ENCODE assay signal across 13 mouse cellular contexts in genomic region chr3:27617733-27618132, GRCm38 (mm10).
DNase-seq lines count a peak whose midpoint lies in the region; ATAC-seq and TF ChIP-seq lines count a peak whose summit lies in the region.
"Had no signal": no experiment of that assay in that cellular context is flagged by ENCODE, and none has a peak within 500 bp of the region (broad histone marks: within the 10 kb centered on the region; RNA-seq: fewer than 3 reads in every experiment).

No protein-coding gene starts in this region.

- peak overlapping the region; percentile 37; the same call in 1 of the 2 replicates for H3K27ac ChIP-seq in liver, adult 2 months (replicated peaks; ENCODE audit: insufficient read depth, low read depth, low read length)
- peak overlapping the region; percentile 25; the same call in 1 of the 2 replicates for H3K27ac ChIP-seq in liver, embryonic 11.5 days (ENCODE audit: low read depth, low read length)
- no peak overlapping the region for H3K27ac ChIP-seq in cerebellum, adult 2 months (ENCODE audit: insufficient read depth, low read length)

- WGBS in liver, adult 2 months, result 74% methylated on average over 9 of the region's 9 CpGs
- 54% methylated on average over 9 of the region's 9 CpGs for WGBS in liver, embryonic 11.5 days
- 93% methylated on average over 9 of the region's 9 CpGs for WGBS in cerebellum, adult 2 months

- no peaks in the 10 kb centered on the region for H3K27me3 ChIP-seq in liver, adult 2 months (ENCODE audit: control insufficient read depth, insufficient read depth, low read length)
- H3K27me3 ChIP-seq in liver, embryonic 11.5 days (replicated peaks; ENCODE audit: control insufficient read depth, insufficient read depth, low read length), result no peaks in the 10 kb centered on the region
- no peaks in the 10 kb centered on the region for H3K27me3 ChIP-seq in cerebellum, adult 2 months (ENCODE audit: control insufficient read depth, insufficient read depth, low read length)

- no peak overlapping the region for H3K9ac ChIP-seq in liver, adult 2 months (ENCODE audit: low read depth, low read length)
- no peak overlapping the region for H3K9ac ChIP-seq in liver, embryonic 11.5 days (ENCODE audit: low read depth, low read length)

- H3K4me3 ChIP-seq in liver, adult 2 months (ENCODE audit: insufficient read depth, low read depth, low read length), result no peak overlapping the region
- H3K4me3 ChIP-seq in liver, embryonic 11.5 days (ENCODE audit: low read depth, low read length), result no peak overlapping the region
- no peak overlapping the region for H3K4me3 ChIP-seq in cerebellum, adult 2 months (replicated peaks; ENCODE audit: insufficient read depth, low read depth, low read length)

- no peak for TF ChIP-seq POLR2A in liver, adult 2 months (IDR thresholded peaks at IDR 0.05; ENCODE audit: extremely low read depth, insufficient read depth, low read length)
- TF ChIP-seq POLR2A in cerebellum, adult 2 months (IDR thresholded peaks at IDR 0.05; ENCODE audit: borderline replicate concordance, insufficient read depth, low read length), result no peak

- DNase-seq in cerebellum, adult 9-11 months, result peak; percentile 14
- no peak for DNase-seq in cerebellum, postnatal 36 days
- DNase-seq in liver, adult 2 months (ENCODE audit: extremely low read depth, low read depth, low spot score), result no peak
- DNase-seq in liver, result no peak
- no peak for DNase-seq in liver, embryonic 11.5 days (ENCODE audit: low spot score)
- DNase-seq in cerebellum, adult 2 months, result no peak
- DNase-seq in c-Kit-positive CD71-positive TER-119-positive erythroid progenitor cells, embryonic 14.5 days (ENCODE audit: low spot score), result no peak
- DNase-seq: kidney, adult 11 months; layer of hippocampus, postnatal 36 days; right cerebral cortex, postnatal 14 days; thymus, postnatal 14 days had no signal

- no peak for ATAC-seq in liver, embryonic 11.5 days (replicated peaks; ENCODE audit: low FRiP score)
- peak; percentile 77 for ATAC-seq in neutrophil, adult 5-6 weeks (ENCODE audit: extremely low read depth, insufficient number of reproducible peaks, low FRiP score, poor library complexity, severe bottlenecking)
- ATAC-seq: forebrain, embryonic 16.5 days had no signal

- no peak for TF ChIP-seq CTCF in liver, adult 2 months (IDR thresholded peaks at IDR 0.05; ENCODE audit: low read depth, low read length)
- TF ChIP-seq CTCF in cerebellum, adult 2 months (IDR thresholded peaks at IDR 0.05; ENCODE audit: borderline replicate concordance, insufficient read depth, low read depth, low read length), result no peak

- H3K36me3 ChIP-seq in liver, adult 2 months (ENCODE audit: control insufficient read depth, insufficient read depth, low read length), result no peaks in the 10 kb centered on the region
- H3K36me3 ChIP-seq in liver, embryonic 11.5 days (ENCODE audit: control insufficient read depth, insufficient read depth, low read length), result no peaks in the 10 kb centered on the region

- no peaks in the 10 kb centered on the region for H3K9me3 ChIP-seq in liver, embryonic 11.5 days (ENCODE audit: control insufficient read depth, low read length)

- H3K79me2 ChIP-seq in liver, adult 2 months (ENCODE audit: control insufficient read depth, insufficient read depth, low read length), result peaks cover 6% of the 10 kb centered on the region; the same call in 1 of the 2 replicates

- H3K4me2 ChIP-seq in liver, embryonic 11.5 days, result peak overlapping the region; percentile 14; the same call in 1 of the 2 replicates

- peaks cover 18% of the 10 kb centered on the region for H3K4me1 ChIP-seq in liver, adult 2 months (ENCODE audit: control insufficient read depth, insufficient read depth, low read length)
- peaks cover 18% of the 10 kb centered on the region for H3K4me1 ChIP-seq in liver, embryonic 11.5 days (replicated peaks; ENCODE audit: control insufficient read depth, insufficient read depth, low read length)
- H3K4me1 ChIP-seq in cerebellum, adult 2 months (ENCODE audit: control insufficient read depth, insufficient read depth, low read length), result peaks cover 16% of the 10 kb centered on the region
